Mouse (Mus musculus) intestine, embryonic 15.5 days (tissue): ENCODE data around the gene Glul. TPM values are rescaled to one million over a fixed set of nuclear protein-coding genes. Genes with fewer than 3 reads are reported as not detected.

Source experiments
- ATAC-seq: fragments of 200-750 bp; cut with Nextera tagmentation; 2 replicates; pipeline ENCODE4 v1.8.0; 2017; ENCODE audit warnings: moderate TSS enrichment, moderate library complexity
- H3K27ac ChIP-seq: fragments of 300-500 bp; sonication (generic); 2 replicates; pipeline ENCODE4 v1.5.1; 2015; ENCODE audit warnings: mild to moderate bottlenecking, inconsistent platforms
- H3K27me3 ChIP-seq: fragments of 300-500 bp; sonication (generic); replicated peaks from 2 replicates; pipeline ENCODE4 v1.6.1; 2015; ENCODE audit warnings: inconsistent platforms
- H3K36me3 ChIP-seq: fragments of 300-500 bp; sonication (generic); 2 replicates; pipeline ENCODE4 v1.6.1; 2015; ENCODE audit warnings: inconsistent platforms
- H3K4me1 ChIP-seq: fragments of 300-500 bp; sonication (generic); replicated peaks from 2 replicates; pipeline ENCODE4 v1.6.1; 2015; ENCODE audit warnings: inconsistent platforms
- H3K4me2 ChIP-seq: fragments of 300-500 bp; sonication (generic); replicated peaks from 2 replicates; pipeline ENCODE4 v1.6.1; 2015; ENCODE audit warnings: mild to moderate bottlenecking, inconsistent platforms
- H3K4me3 ChIP-seq: fragments of 300-500 bp; sonication (generic); replicated peaks from 2 replicates; pipeline ENCODE4 v1.5.1; 2015; ENCODE audit warnings: inconsistent platforms
- H3K9ac ChIP-seq: fragments of 300-500 bp; sonication (generic); 2 replicates; pipeline ENCODE4 v1.6.1; 2015; ENCODE audit warnings: inconsistent platforms
- H3K9me3 ChIP-seq: fragments of 300-500 bp; sonication (generic); 2 replicates; pipeline ENCODE4 v1.6.1; 2016; ENCODE audit warnings: inconsistent platforms
- WGBS: fragments of 180-500 bp; shearing (Covaris S2); methylation state at CpG from one replicate; pipeline ENCODE4 v1.1.7; 2015; 5-methylcytosine and 5-hydroxymethylcytosine counted together
- polyA plus RNA-seq: library from polyadenylated mRNA; unstranded; fragments of >200 nt; fragmentation: Nextera tagmentation; extraction: Ambion mirVana; gene quantifications from 2 replicates; pipeline ENCODE4 v1.2.1, GENCODE M21; 2015

Gene Glul
- polyA plus RNA-seq, 1 experiment from 2014 or later, result 73.6 TPM

GRCm38 (mm10) chr1:153898989-153899730, 584 bp upstream of the Glul start:
- H3K27me3 ChIP-seq, result no peaks in the 10 kb centered on the region
- H3K4me1 ChIP-seq, result peaks cover 6% of the 10 kb centered on the region; the same call in 1 of the 2 replicates
- WGBS, result 19% methylated on average over 22 of the region's 22 CpGs
- H3K4me2 ChIP-seq, result peak overlapping the region; percentile 78
- peak overlapping the region; percentile 84 for H3K9ac ChIP-seq
- peaks cover 4% of the 10 kb centered on the region; the same call in 1 of the 2 replicates for H3K36me3 ChIP-seq
- H3K9me3 ChIP-seq, result no peaks in the 10 kb centered on the region
- H3K4me3 ChIP-seq, result peak overlapping the region; percentile 90
- ATAC-seq, result peak; percentile 55
- peak overlapping the region; percentile 97 for H3K27ac ChIP-seq

- Histone ChIP-seq H3K4me2 (peak overlapping the region; percentile 78), H3K27me3 (no peaks in the 10 kb centered on the region), H3K4me3 (peak overlapping the region; percentile 90), H3K36me3 (peaks cover 13% of the 10 kb centered on the region), H3K9ac (peak overlapping the region; percentile 84), H3K4me1 (peaks cover 6% of the 10 kb centered on the region; the same call in 1 of the 2 replicates), H3K9me3 (no peaks in the 10 kb centered on the region), H3K27ac (peak overlapping the region; percentile 97)
- peak; percentile 50 for ATAC-seq
- WGBS, result under 1% methylated on average over 36 of the region's 36 CpGs
Observed at GRCm38 (mm10) chr1:153900381-153900780, 637 bp downstream of the Glul start.

- Histone ChIP-seq H3K27ac (peak overlapping the region; percentile 97), H3K4me2 (peak overlapping the region; percentile 78), H3K4me1 (peaks cover 6% of the 10 kb centered on the region; the same call in 1 of the 2 replicates), H3K9me3 (no peaks in the 10 kb centered on the region), H3K27me3 (no peaks in the 10 kb centered on the region), H3K36me3 (peaks cover 16% of the 10 kb centered on the region), H3K9ac (peak overlapping the region; percentile 84), H3K4me3 (peak overlapping the region; percentile 90)
- no peak for ATAC-seq
- WGBS, result 2% methylated on average over 25 of the region's 25 CpGs
Observed at GRCm38 (mm10) chr1:153900860-153901730, 1.4 kb downstream of the Glul start.

GRCm38 (mm10) chr1:153903006-153903405, 3.3 kb downstream of the Glul start:
- H3K27me3 ChIP-seq, result no peaks in the 10 kb centered on the region
- peaks cover 28% of the 10 kb centered on the region for H3K36me3 ChIP-seq
- no peak overlapping the region for H3K9ac ChIP-seq
- peaks cover 6% of the 10 kb centered on the region; the same call in 1 of the 2 replicates for H3K4me1 ChIP-seq
- 84% methylated on average over 13 of the region's 13 CpGs for WGBS
- no peak for ATAC-seq
- no peak overlapping the region for H3K27ac ChIP-seq
- no peak overlapping the region for H3K4me3 ChIP-seq
- H3K9me3 ChIP-seq, result no peaks in the 10 kb centered on the region
- H3K4me2 ChIP-seq, result no peak overlapping the region

GRCm38 (mm10) chr1:153904236-153904635, 4.5 kb downstream of the Glul start:
- Histone ChIP-seq H3K36me3 (peaks cover 32% of the 10 kb centered on the region), H3K9me3 (no peaks in the 10 kb centered on the region), H3K4me3 (no peak overlapping the region), H3K4me2 (no peak overlapping the region), H3K9ac (no peak overlapping the region), H3K27me3 (no peaks in the 10 kb centered on the region), H3K4me1 (peaks cover 3% of the 10 kb centered on the region; the same call in 1 of the 2 replicates), H3K27ac (no peak overlapping the region)
- ATAC-seq, result no peak
- 93% methylated on average over 14 of the region's 14 CpGs for WGBS

- no peak overlapping the region for H3K4me3 ChIP-seq
- no peak for ATAC-seq
- no peak overlapping the region for H3K9ac ChIP-seq
- H3K36me3 ChIP-seq, result peaks cover 32% of the 10 kb centered on the region
- H3K27ac ChIP-seq, result no peak overlapping the region
- H3K4me2 ChIP-seq, result no peak overlapping the region
- peaks cover 3% of the 10 kb centered on the region; the same call in 1 of the 2 replicates for H3K4me1 ChIP-seq
- WGBS, result 93% methylated on average over 3 of the region's 3 CpGs
- no peaks in the 10 kb centered on the region for H3K9me3 ChIP-seq
- H3K27me3 ChIP-seq, result no peaks in the 10 kb centered on the region
Observed at GRCm38 (mm10) chr1:153905884-153906283, 6.1 kb downstream of the Glul start.

GRCm38 (mm10) chr1:153908208-153908607, 8.5 kb downstream of the Glul start:
- no peak for ATAC-seq
- Histone ChIP-seq H3K4me2 (no peak overlapping the region), H3K9ac (no peak overlapping the region), H3K4me1 (no peaks in the 10 kb centered on the region; the same call in 1 of the 2 replicates), H3K4me3 (no peak overlapping the region), H3K27me3 (no peaks in the 10 kb centered on the region), H3K9me3 (no peaks in the 10 kb centered on the region), H3K36me3 (peaks cover 32% of the 10 kb centered on the region), H3K27ac (no peak overlapping the region)
- WGBS, result 87% methylated on average over 6 of the region's 6 CpGs

- Histone ChIP-seq H3K9me3 (no peaks in the 10 kb centered on the region), H3K27ac (no peak overlapping the region), H3K4me1 (no peaks in the 10 kb centered on the region; the same call in 1 of the 2 replicates), H3K4me3 (no peak overlapping the region), H3K9ac (no peak overlapping the region), H3K4me2 (no peak overlapping the region), H3K27me3 (no peaks in the 10 kb centered on the region), H3K36me3 (peaks cover 32% of the 10 kb centered on the region)
- 84% methylated on average over 4 of the region's 4 CpGs for WGBS
- no peak for ATAC-seq
Observed at GRCm38 (mm10) chr1:153908741-153909140, 9.0 kb downstream of the Glul start.

- WGBS, result 77% methylated on average over 10 of the region's 10 CpGs
- no peak overlapping the region for H3K9ac ChIP-seq
- ATAC-seq, result no peak
Observed at GRCm38 (mm10) chr1:153909213-153909962, 9.6 kb downstream of the Glul start.

GRCm38 (mm10) chr1:153909963-153910291, 10.2 kb downstream of the Glul start:
- Histone ChIP-seq H3K27me3 (no peaks in the 10 kb centered on the region), H3K4me1 (no peaks in the 10 kb centered on the region), H3K4me3 (no peak overlapping the region), H3K27ac (no peak overlapping the region), H3K9me3 (no peaks in the 10 kb centered on the region), H3K9ac (no peak overlapping the region), H3K36me3 (peaks cover 24% of the 10 kb centered on the region; the same call in 1 of the 2 replicates), H3K4me2 (no peak overlapping the region)
- 85% methylated on average over 9 of the region's 9 CpGs for WGBS
- ATAC-seq, result no peak

More at GRCm38 (mm10) chr1:153909213-153909962, 9.6 kb downstream of the Glul start:
- no peaks in the 10 kb centered on the region for H3K27me3 ChIP-seq
- no peak overlapping the region for H3K4me3 ChIP-seq
- H3K27ac ChIP-seq, result no peak overlapping the region
- H3K9me3 ChIP-seq, result no peaks in the 10 kb centered on the region
- no peak overlapping the region for H3K4me2 ChIP-seq
- no peaks in the 10 kb centered on the region for H3K4me1 ChIP-seq
- peaks cover 26% of the 10 kb centered on the region; the same call in 1 of the 2 replicates for H3K36me3 ChIP-seq

- Histone ChIP-seq H3K4me3 (no peak overlapping the region), H3K9me3 (no peaks in the 10 kb centered on the region), H3K36me3 (peaks cover 19% of the 10 kb centered on the region; the same call in 1 of the 2 replicates), H3K27ac (no peak overlapping the region), H3K4me2 (no peak overlapping the region), H3K4me1 (no peaks in the 10 kb centered on the region), H3K9ac (no peak overlapping the region), H3K27me3 (no peaks in the 10 kb centered on the region)
- WGBS, result 80% methylated on average over 5 of the region's 5 CpGs
- no peak for ATAC-seq
Observed at GRCm38 (mm10) chr1:153910423-153910822, 10.7 kb downstream of the Glul start.
